Mouse (Mus musculus) forebrain, embryonic 11.5 days (tissue): ENCODE results near the gene Psip1. TPM values are rescaled to one million over a fixed set of nuclear protein-coding genes. Genes with fewer than 3 reads are reported as not detected.
A peak's percentile ranks its signal among the peaks of the same experiment; 100 is the strongest.

Source experiments
- ATAC-seq: fragments of 200-750 bp; cut with Nextera tagmentation; replicated peaks from 2 replicates; pipeline ENCODE4 v1.8.0; 2017; ENCODE audit warnings: moderate TSS enrichment; ENCODE audit not compliant: low FRiP score
- DNase-seq: peaks from one replicate; pipeline ENCODE4 v3.0.0-alpha.2; 2017; ENCODE audit warnings: low spot score
- H3K27ac ChIP-seq: fragments of 300-500 bp; sonication (generic); 2 replicates; pipeline ENCODE4 v1.5.1; 2014; ENCODE audit warnings: low read depth, low read length
- H3K27me3 ChIP-seq: fragments of 300-500 bp; sonication (generic); 2 replicates; pipeline ENCODE4 v1.6.1; 2014; ENCODE audit warnings: mild to moderate bottlenecking, low read length, mixed read lengths; ENCODE audit not compliant: control insufficient read depth, insufficient read depth
- H3K36me3 ChIP-seq: fragments of 300-500 bp; sonication (generic); 2 replicates; pipeline ENCODE4 v1.6.1; 2014; ENCODE audit warnings: mild to moderate bottlenecking, low read length, moderate library complexity, mixed read lengths; ENCODE audit not compliant: control insufficient read depth, insufficient read depth
- H3K4me1 ChIP-seq: fragments of 300-500 bp; sonication (generic); replicated peaks from 2 replicates; pipeline ENCODE4 v1.6.1; 2014; ENCODE audit warnings: low read length, mixed read lengths; ENCODE audit not compliant: control insufficient read depth, insufficient read depth
- H3K4me2 ChIP-seq: fragments of 300-500 bp; sonication (generic); 2 replicates; pipeline ENCODE4 v1.6.1; 2014; ENCODE audit warnings: low read depth, mild to moderate bottlenecking, low read length, moderate library complexity, mixed read lengths; ENCODE audit not compliant: severe bottlenecking
- H3K4me3 ChIP-seq: fragments of 300-500 bp; sonication (generic); 2 replicates; pipeline ENCODE4 v1.5.1; 2014; ENCODE audit warnings: low read depth, low read length
- H3K9ac ChIP-seq: fragments of 300-500 bp; sonication (generic); 2 replicates; pipeline ENCODE4 v1.6.1; 2014; ENCODE audit warnings: low read length
- H3K9me3 ChIP-seq: fragments of 300-500 bp; sonication (generic); 2 replicates; pipeline ENCODE4 v1.6.1; 2016; ENCODE audit warnings: low read length, mixed read lengths; ENCODE audit not compliant: control insufficient read depth
- WGBS: fragments of 180-500 bp; shearing (Covaris S2); extraction: QIAGEN DNeasy Blood & Tissue Kit; methylation state at CpG from one replicate; pipeline ENCODE4 v1.1.7; 2014; 5-methylcytosine and 5-hydroxymethylcytosine counted together
- polyA plus RNA-seq: library from polyadenylated mRNA; unstranded; fragments of >200 nt; fragmentation: Nextera tagmentation; extraction: Ambion mirVana; gene quantifications from 2 replicates; pipeline ENCODE4 v1.2.1, GENCODE M21; 2014

Psip1 gene
- polyA plus RNA-seq, 1 experiment from 2014 or later = 480 TPM

- whole genome bisulfite sequencing = 20% methylated on average over 5 of the region's 5 CpGs
- no peak for DNase-seq
- Histone ChIP-seq H3K36me3 (no peaks in the 10 kb centered on the region), H3K4me1 (peaks cover 12% of the 10 kb centered on the region), H3K9ac (no peak overlapping the region), H3K4me2 (no peak overlapping the region), H3K27ac (no peak overlapping the region), H3K9me3 (no peaks in the 10 kb centered on the region), H3K4me3 (no peak overlapping the region), H3K27me3 (no peaks in the 10 kb centered on the region)
- no peak for ATAC-seq
Measured at GRCm38 (mm10) chr4:83489121-83489520, 2.9 kb upstream of the Psip1 start.

DNA sequence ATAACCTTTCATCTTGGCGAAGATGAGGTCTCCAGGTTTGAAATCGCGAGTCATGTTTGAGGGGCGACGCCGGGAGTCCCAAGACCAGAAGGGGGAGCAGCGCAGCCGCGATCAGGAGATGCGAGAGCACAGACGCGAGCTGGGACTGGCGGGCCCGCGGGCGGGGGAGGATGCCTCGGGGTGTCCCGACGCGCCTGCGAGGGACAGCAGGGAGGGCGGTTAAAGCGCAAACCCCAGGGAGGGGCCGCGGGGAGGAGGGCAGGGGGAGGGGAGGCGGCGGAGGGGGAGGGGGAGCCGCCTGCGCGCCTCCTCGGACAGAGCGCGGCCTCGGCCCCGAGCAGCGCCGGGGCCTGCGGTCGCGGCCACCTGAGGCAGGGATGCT is 533 bp downstream of the Psip1 start:
- DNase-seq = peak; percentile 95
- peaks cover 5% of the 10 kb centered on the region for H3K36me3 ChIP-seq
- H3K27ac ChIP-seq = peak overlapping the region; percentile 98
- peak overlapping the region; percentile 99 for H3K4me3 ChIP-seq
- H3K9me3 ChIP-seq = no peaks in the 10 kb centered on the region
- peaks cover 12% of the 10 kb centered on the region for H3K4me1 ChIP-seq
- H3K4me2 ChIP-seq = peak overlapping the region; percentile 66
- no peaks in the 10 kb centered on the region for H3K27me3 ChIP-seq
- peak overlapping the region; percentile 95 for H3K9ac ChIP-seq
- ATAC-seq = peak; percentile 87
- WGBS = 1% methylated on average over 30 of the region's 40 CpGs

GRCm38 (mm10) chr4:83485250-83485649 is 1.0 kb downstream of the Psip1 start:
- WGBS = 27% methylated on average over 12 of the region's 12 CpGs
- H3K36me3 ChIP-seq = peaks cover 5% of the 10 kb centered on the region
- no peak for DNase-seq

GRCm38 (mm10) chr4:83468208-83468607 is 18.1 kb downstream of the Psip1 start:
- ATAC-seq = 0 out of 2 replicates have a peak, but pooled peaks have one; percentile 55
- H3K27ac ChIP-seq = no peak overlapping the region
- DNase-seq = no peak

More at GRCm38 (mm10) chr4:83485250-83485649, 1.0 kb downstream of the Psip1 start:
- Histone ChIP-seq H3K9me3 (no peaks in the 10 kb centered on the region), H3K27ac (peak overlapping the region; percentile 98; the same call in 1 of the 2 replicates), H3K4me1 (peaks cover 12% of the 10 kb centered on the region), H3K4me2 (peak overlapping the region; percentile 52), H3K27me3 (no peaks in the 10 kb centered on the region), H3K4me3 (peak overlapping the region; percentile 99), H3K9ac (peak overlapping the region; percentile 95)
- ATAC-seq = no peak

GRCm38 (mm10) chr4:83467615-83468014 is 18.6 kb downstream of the Psip1 start:
- Histone ChIP-seq H3K9me3 (no peaks in the 10 kb centered on the region), H3K9ac (no peak overlapping the region), H3K4me2 (no peak overlapping the region), H3K27me3 (no peaks in the 10 kb centered on the region), H3K4me3 (no peak overlapping the region), H3K4me1 (no peaks in the 10 kb centered on the region), H3K27ac (no peak overlapping the region), H3K36me3 (peaks cover 13% of the 10 kb centered on the region)
- ATAC-seq = no peak
- 86% methylated on average over 7 of the region's 7 CpGs for WGBS
- DNase-seq = no peak

More at GRCm38 (mm10) chr4:83468208-83468607, 18.1 kb downstream of the Psip1 start:
- no peaks in the 10 kb centered on the region for H3K9me3 ChIP-seq
- peaks cover 14% of the 10 kb centered on the region for H3K36me3 ChIP-seq
- H3K4me1 ChIP-seq = no peaks in the 10 kb centered on the region
- H3K4me3 ChIP-seq = no peak overlapping the region
- no peak overlapping the region for H3K9ac ChIP-seq
- WGBS = 70% methylated on average over 3 of the region's 3 CpGs
- no peaks in the 10 kb centered on the region for H3K27me3 ChIP-seq
- no peak overlapping the region for H3K4me2 ChIP-seq

- no peaks in the 10 kb centered on the region for H3K9me3 ChIP-seq
- H3K27me3 ChIP-seq = no peaks in the 10 kb centered on the region
- DNase-seq (no peak), ATAC-seq (no peak)
- no peaks in the 10 kb centered on the region for H3K4me1 ChIP-seq
- no peak overlapping the region for H3K9ac ChIP-seq
- H3K36me3 ChIP-seq = peaks cover 7% of the 10 kb centered on the region
- H3K4me2 ChIP-seq = no peak overlapping the region
- no peak overlapping the region for H3K4me3 ChIP-seq
- WGBS = 94% methylated on average over 7 of the region's 7 CpGs
- H3K27ac ChIP-seq = no peak overlapping the region
Measured at GRCm38 (mm10) chr4:83464827-83465226, 21.4 kb downstream of the Psip1 start.

- Histone ChIP-seq H3K4me1 (no peaks in the 10 kb centered on the region), H3K9ac (no peak overlapping the region), H3K9me3 (no peaks in the 10 kb centered on the region), H3K27ac (no peak overlapping the region), H3K4me3 (no peak overlapping the region), H3K27me3 (no peaks in the 10 kb centered on the region), H3K36me3 (peaks cover 24% of the 10 kb centered on the region; the same call in 1 of the 2 replicates), H3K4me2 (no peak overlapping the region)
- 90% methylated on average over 5 of the region's 5 CpGs for WGBS
- DNase-seq (no peak), ATAC-seq (no peak)
Measured at GRCm38 (mm10) chr4:83460106-83460505, 26.2 kb downstream of the Psip1 start.

DNA sequence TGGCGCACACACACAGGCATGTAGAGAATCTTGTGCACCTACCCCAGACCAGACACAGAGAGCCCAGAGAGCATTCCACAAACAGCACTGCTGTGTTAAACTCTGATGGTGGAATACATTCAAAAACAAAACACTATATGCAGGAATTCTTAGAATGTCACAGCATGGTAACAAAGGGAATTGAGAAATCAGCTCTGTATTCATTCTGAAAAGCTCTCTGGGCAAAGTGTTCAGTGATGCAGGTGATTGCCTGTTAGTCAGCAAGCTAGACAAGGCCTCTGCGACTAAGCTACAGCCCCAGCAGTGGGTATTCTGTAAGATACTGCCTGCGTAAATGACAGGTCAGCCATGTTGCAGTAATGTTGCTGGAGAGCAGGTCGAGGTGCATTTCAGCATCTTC is 35.5 kb downstream of the Psip1 start:
- 87% methylated on average over 4 of the region's 4 CpGs for WGBS
- H3K4me2 ChIP-seq = no peak overlapping the region
- H3K9me3 ChIP-seq = no peaks in the 10 kb centered on the region
- ATAC-seq (no peak), DNase-seq (no peak)
- no peaks in the 10 kb centered on the region for H3K27me3 ChIP-seq
- no peak overlapping the region for H3K27ac ChIP-seq
- no peak overlapping the region for H3K4me3 ChIP-seq
- H3K4me1 ChIP-seq = no peaks in the 10 kb centered on the region
- H3K36me3 ChIP-seq = peaks cover 14% of the 10 kb centered on the region
- H3K9ac ChIP-seq = no peak overlapping the region

DNA sequence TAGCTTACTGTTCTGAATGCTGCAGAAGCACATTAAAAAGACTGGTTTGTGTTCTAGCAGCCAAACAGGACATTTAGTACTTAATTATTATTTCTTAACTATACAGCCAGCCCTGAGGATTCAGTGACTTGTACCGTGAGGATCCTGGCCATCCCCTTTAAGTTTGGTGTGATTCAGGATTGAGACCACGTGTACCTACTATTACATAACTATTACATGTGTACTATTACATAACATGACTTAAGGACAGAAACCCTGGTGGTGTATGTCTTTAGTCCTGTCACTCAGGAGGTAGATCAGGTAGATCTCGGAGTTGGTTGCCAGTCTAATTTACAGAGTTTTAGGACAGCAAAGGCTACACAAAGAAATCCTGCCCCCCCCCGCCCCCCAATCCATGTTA is 45.2 kb downstream of the Psip1 start:
- Histone ChIP-seq H3K4me3 (no peak overlapping the region), H3K9me3 (no peaks in the 10 kb centered on the region), H3K27me3 (no peaks in the 10 kb centered on the region), H3K27ac (no peak overlapping the region), H3K4me2 (no peak overlapping the region), H3K9ac (no peak overlapping the region), H3K4me1 (no peaks in the 10 kb centered on the region), H3K36me3 (peaks cover 7% of the 10 kb centered on the region; the same call in 1 of the 2 replicates)
- ATAC-seq = no peak
- WGBS = 90% methylated on average over 4 of the region's 4 CpGs
- no peak for DNase-seq
